Mouse (Mus musculus) midbrain, postnatal 0 days (tissue): Measurements from ENCODE around the gene Aff3. TPM values are rescaled to one million over a fixed set of nuclear protein-coding genes. Genes with fewer than 3 reads are reported as not detected.

ENCODE experiments used
- ATAC-seq: fragments of 200-750 bp; cut with Nextera tagmentation; 2 replicates; pipeline ENCODE4 v1.8.0; 2017; ENCODE audit warnings: moderate number of reproducible peaks, mild to moderate bottlenecking, moderate TSS enrichment, moderate library complexity; ENCODE audit not compliant: low FRiP score
- DNase-seq: peaks from one replicate; pipeline ENCODE4 v3.0.0-alpha.2; 2015; ENCODE audit warnings: low spot score
- H3K27ac ChIP-seq: fragments of 300-500 bp; sonication (generic); 2 replicates; pipeline ENCODE4 v1.5.1; 2014; ENCODE audit warnings: low read depth, mild to moderate bottlenecking, low read length, mixed read lengths
- H3K27me3 ChIP-seq: fragments of 300-500 bp; sonication (generic); 2 replicates; pipeline ENCODE4 v1.6.1; 2014; ENCODE audit warnings: low read length, control low read depth, mixed read lengths; ENCODE audit not compliant: insufficient read depth
- H3K36me3 ChIP-seq: fragments of 300-500 bp; sonication (generic); 2 replicates; pipeline ENCODE4 v1.6.1; 2014; ENCODE audit warnings: low read length, control low read depth, mixed read lengths; ENCODE audit not compliant: insufficient read depth
- H3K4me1 ChIP-seq: fragments of 300-500 bp; sonication (generic); 2 replicates; pipeline ENCODE4 v1.6.1; 2014; ENCODE audit warnings: mild to moderate bottlenecking, control low read depth, antibody characterized with exemption, low read length, mixed read lengths; ENCODE audit not compliant: insufficient read depth
- H3K4me2 ChIP-seq: fragments of 300-500 bp; sonication (generic); 2 replicates; pipeline ENCODE4 v1.6.1; 2014; ENCODE audit warnings: low read depth, mild to moderate bottlenecking, low read length, mixed read lengths; ENCODE audit not compliant: poor library complexity, severe bottlenecking
- H3K4me3 ChIP-seq: fragments of 300-500 bp; sonication (generic); 2 replicates; pipeline ENCODE4 v1.5.1; 2014; ENCODE audit warnings: low read depth, mild to moderate bottlenecking, low read length, moderate library complexity
- H3K9ac ChIP-seq: fragments of 300-500 bp; sonication (generic); replicated peaks from 2 replicates; pipeline ENCODE4 v1.6.1; 2014; ENCODE audit warnings: mild to moderate bottlenecking, low read length, moderate library complexity, mixed read lengths; ENCODE audit not compliant: poor library complexity, severe bottlenecking
- H3K9me3 ChIP-seq: fragments of 300-500 bp; sonication (generic); 2 replicates; pipeline ENCODE4 v1.6.1; 2016; ENCODE audit warnings: low read length, control low read depth
- CTCF ChIP-seq: IDR thresholded peaks from 2 replicates; pipeline ENCODE4 v1.5.1; 2016; ENCODE audit warnings: antibody characterized with exemption, mild to moderate bottlenecking
- WGBS: fragments of 180-500 bp; shearing (Covaris S2); extraction: QIAGEN DNeasy Blood & Tissue Kit; methylation state at CpG from one replicate; pipeline ENCODE4 v1.1.7; 2014; 5-methylcytosine and 5-hydroxymethylcytosine counted together
- polyA plus RNA-seq: library from polyadenylated mRNA; unstranded; fragments of >200 nt; fragmentation: Nextera tagmentation; extraction: Ambion mirVana; gene quantifications from 2 replicates; pipeline ENCODE4 v1.2.1, GENCODE M21; 2015
- total RNA-seq: library from RNA; depleted of rRNA; stranded (reverse); fragments of >200 nt; gene quantifications from 2 replicates; pipeline ENCODE4 v1.2.3, GENCODE M21; 2014; rRNA removed

Aff3 gene
- total and polyA plus RNA-seq, 2 experiments from 2014 or later = 20.6 to 61.2 TPM

DNA sequence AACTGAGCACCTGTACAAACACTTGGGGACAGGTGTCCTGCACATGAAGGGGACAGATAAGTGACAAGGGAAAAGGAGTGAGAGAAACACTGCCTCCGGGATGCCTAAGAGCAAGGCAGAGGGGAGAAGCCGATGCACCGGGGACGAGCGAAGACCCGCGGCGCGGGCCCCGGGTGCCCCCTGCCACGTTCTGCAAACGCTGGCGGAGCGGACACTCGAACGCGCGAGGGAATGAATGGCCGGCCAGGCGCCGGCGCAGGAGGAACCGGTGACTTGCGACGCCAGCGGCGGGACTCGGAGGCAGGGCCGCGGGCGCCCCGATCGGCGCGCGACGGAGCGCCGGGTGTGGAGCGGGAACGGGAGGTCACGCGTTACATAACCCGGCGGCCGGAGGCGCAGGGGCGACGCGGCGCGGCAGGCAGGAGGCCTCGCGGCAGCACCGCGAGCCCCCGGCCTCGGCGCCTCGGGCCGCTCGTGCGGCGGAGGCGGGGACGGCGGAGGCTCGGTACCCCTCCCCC lies 535.8 kb downstream of the Aff3 start:
- H3K27me3 ChIP-seq = no peaks in the 10 kb centered on the region
- H3K4me3 ChIP-seq = peak overlapping the region; percentile 58
- peak overlapping the region; percentile 90 for H3K27ac ChIP-seq
- under 1% methylated on average over 29 of the region's 68 CpGs for WGBS
- TF ChIP-seq CTCF = no peak
- H3K9ac ChIP-seq = peak overlapping the region; percentile 84
- H3K36me3 ChIP-seq = no peaks in the 10 kb centered on the region
- peak overlapping the region; percentile 89 for H3K4me2 ChIP-seq
- H3K4me1 ChIP-seq = peaks cover 8% of the 10 kb centered on the region; the same call in 1 of the 2 replicates
- H3K9me3 ChIP-seq = no peaks in the 10 kb centered on the region
- DNase-seq (peak; percentile 32), ATAC-seq (no peak; the same call in 1 of the 2 replicates)

Other genes starting within 250 kb of the Aff3 start
- 155 and 183 TPM in 2 replicates for gene Lonrf2, start 171.8 kb upstream of the Aff3 start, total RNA-seq
- gene Lonrf2, start 171.8 kb upstream of the Aff3 start, polyA plus RNA-seq = 24.2 and 28.8 TPM in 2 replicates
- gene Chst10, start 233.2 kb upstream of the Aff3 start, total RNA-seq = 85.2 and 88.5 TPM in 2 replicates
- gene Chst10, start 233.2 kb upstream of the Aff3 start, polyA plus RNA-seq = 66.4 and 68.9 TPM in 2 replicates